Mouse (Mus musculus) kidney, postnatal 0 days (tissue): ENCODE measurements around the gene Prkn. TPM values are rescaled to one million over a fixed set of nuclear protein-coding genes. Genes with fewer than 3 reads are reported as not detected.
A peak's percentile ranks its signal among the peaks of the same experiment; 100 is the strongest.

Source experiments
- ATAC-seq: fragments of 200-750 bp; cut with Nextera tagmentation; replicated peaks from 2 replicates; pipeline ENCODE4 v1.8.0; 2017; ENCODE audit warnings: low read depth, moderate number of reproducible peaks, moderate TSS enrichment, moderate library complexity; ENCODE audit not compliant: low FRiP score
- DNase-seq: peaks from one replicate; pipeline ENCODE4 v3.0.0-alpha.2; 2016; ENCODE audit warnings: low spot score
- H3K27ac ChIP-seq: fragments of 300-500 bp; sonication (generic); 2 replicates; pipeline ENCODE4 v1.5.1; 2014; ENCODE audit warnings: mild to moderate bottlenecking
- H3K27me3 ChIP-seq: fragments of 300-500 bp; sonication (generic); 2 replicates; pipeline ENCODE4 v1.6.1; 2014; ENCODE audit warnings: low read length, mixed read lengths; ENCODE audit not compliant: insufficient read depth
- H3K36me3 ChIP-seq: fragments of 300-500 bp; sonication (generic); 2 replicates; pipeline ENCODE4 v1.6.1; 2014; ENCODE audit warnings: low read length, mixed read lengths; ENCODE audit not compliant: insufficient read depth
- H3K4me1 ChIP-seq: fragments of 300-500 bp; sonication (generic); replicated peaks from 2 replicates; pipeline ENCODE4 v1.6.1; 2014; ENCODE audit warnings: antibody characterized with exemption, low read length, mixed read lengths; ENCODE audit not compliant: insufficient read depth
- H3K4me2 ChIP-seq: fragments of 300-500 bp; sonication (generic); 2 replicates; pipeline ENCODE4 v1.6.1; 2014; ENCODE audit warnings: mild to moderate bottlenecking, low read length, moderate library complexity, mixed read lengths
- H3K4me3 ChIP-seq: fragments of 300-500 bp; sonication (generic); replicated peaks from 2 replicates; pipeline ENCODE4 v1.5.1; 2014; ENCODE audit warnings: low read depth, low read length
- H3K9ac ChIP-seq: fragments of 300-500 bp; sonication (generic); 2 replicates; pipeline ENCODE4 v1.6.1; 2014; ENCODE audit warnings: low read depth, low read length
- H3K9me3 ChIP-seq: fragments of 300-500 bp; sonication (generic); replicated peaks from 2 replicates; pipeline ENCODE4 v1.6.1; 2016; ENCODE audit warnings: low read length, inconsistent platforms, mixed read lengths
- CTCF ChIP-seq: IDR thresholded peaks from 2 replicates; pipeline ENCODE4 v1.5.1; 2016; ENCODE audit warnings: antibody characterized with exemption, low read depth, mild to moderate bottlenecking, moderate library complexity
- WGBS: fragments of 180-500 bp; shearing (Covaris S2); extraction: QIAGEN DNeasy Blood & Tissue Kit; methylation state at CpG from one replicate; pipeline ENCODE4 v1.1.7; 2014; 5-methylcytosine and 5-hydroxymethylcytosine counted together
- polyA plus RNA-seq: library from polyadenylated mRNA; unstranded; fragments of >200 nt; fragmentation: Nextera tagmentation; extraction: Ambion mirVana; gene quantifications from 2 replicates; pipeline ENCODE4 v1.2.1, GENCODE M21; 2015

The Prkn gene
- polyA plus RNA-seq, 1 experiment from 2014 or later: 3.6 TPM

DNA sequence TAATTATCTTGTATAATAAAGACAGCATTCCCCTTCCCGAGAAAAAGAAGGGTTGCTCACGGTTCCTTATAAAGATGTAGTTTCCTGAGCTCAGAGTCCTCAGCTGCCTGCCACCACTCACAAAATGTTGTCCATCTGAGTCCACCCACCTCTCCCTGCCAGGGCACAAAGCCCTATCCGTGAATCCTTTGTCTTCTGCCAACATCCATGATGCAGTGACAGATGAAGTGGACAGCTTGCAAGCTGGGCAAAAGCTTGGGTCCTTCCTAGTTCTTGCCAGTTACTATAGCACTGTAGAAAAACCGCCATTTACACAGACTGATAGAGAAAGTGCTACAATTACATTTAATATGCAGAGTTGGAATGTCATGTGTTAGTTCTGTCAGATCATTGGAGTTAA is 649.9 kb downstream of the Prkn start:
- Histone ChIP-seq H3K9me3 (no peaks in the 10 kb centered on the region), H3K36me3 (no peaks in the 10 kb centered on the region), H3K27me3 (no peaks in the 10 kb centered on the region), H3K27ac (no peak overlapping the region), H3K4me2 (no peak overlapping the region), H3K4me3 (no peak overlapping the region), H3K4me1 (no peaks in the 10 kb centered on the region), H3K9ac (no peak overlapping the region)
- no peak for ATAC-seq
- no peak for TF ChIP-seq CTCF
- no peak for DNase-seq
- 71% methylated on average over 4 of the region's 4 CpGs for WGBS

GRCm38 (mm10) chr17:11502556-11502955 is 662.4 kb downstream of the Prkn start:
- H3K36me3 ChIP-seq: no peaks in the 10 kb centered on the region
- H3K4me1 ChIP-seq: no peaks in the 10 kb centered on the region
- TF ChIP-seq CTCF: no peak
- no peak for ATAC-seq
- no peaks in the 10 kb centered on the region for H3K9me3 ChIP-seq
- no peak overlapping the region for H3K4me2 ChIP-seq
- H3K27me3 ChIP-seq: no peaks in the 10 kb centered on the region
- 89% methylated on average over 7 of the region's 7 CpGs for WGBS
- H3K9ac ChIP-seq: no peak overlapping the region
- no peak overlapping the region for H3K27ac ChIP-seq
- no peak for DNase-seq
- no peak overlapping the region for H3K4me3 ChIP-seq

DNA sequence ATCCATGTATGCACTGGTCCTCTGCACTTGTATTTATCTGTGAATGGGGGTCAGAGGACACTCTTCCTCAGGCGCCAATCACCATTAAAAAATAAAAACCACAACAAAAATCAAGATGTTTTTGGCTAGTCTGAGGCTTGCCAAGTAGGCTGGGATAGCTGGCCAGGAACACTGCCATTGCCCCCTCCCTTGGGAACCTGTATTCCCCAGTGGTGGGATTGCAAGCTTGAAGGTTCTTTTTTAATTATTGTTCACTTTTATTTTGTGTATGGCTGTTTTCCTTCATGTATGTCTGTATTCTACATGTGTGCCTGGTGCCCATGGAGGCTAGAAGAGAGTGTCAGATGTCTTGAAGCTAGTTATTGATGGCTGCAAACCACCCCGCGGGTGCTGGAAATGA is 664.3 kb downstream of the Prkn start:
- H3K4me1 ChIP-seq: no peaks in the 10 kb centered on the region
- H3K9me3 ChIP-seq: no peaks in the 10 kb centered on the region
- ATAC-seq (no peak), DNase-seq (no peak)
- no peak overlapping the region for H3K4me3 ChIP-seq
- no peak for TF ChIP-seq CTCF
- H3K4me2 ChIP-seq: no peak overlapping the region
- no peaks in the 10 kb centered on the region for H3K36me3 ChIP-seq
- no peak overlapping the region for H3K9ac ChIP-seq
- WGBS: 80% methylated on average over 3 of the region's 3 CpGs
- H3K27ac ChIP-seq: no peak overlapping the region
- H3K27me3 ChIP-seq: no peaks in the 10 kb centered on the region

DNA sequence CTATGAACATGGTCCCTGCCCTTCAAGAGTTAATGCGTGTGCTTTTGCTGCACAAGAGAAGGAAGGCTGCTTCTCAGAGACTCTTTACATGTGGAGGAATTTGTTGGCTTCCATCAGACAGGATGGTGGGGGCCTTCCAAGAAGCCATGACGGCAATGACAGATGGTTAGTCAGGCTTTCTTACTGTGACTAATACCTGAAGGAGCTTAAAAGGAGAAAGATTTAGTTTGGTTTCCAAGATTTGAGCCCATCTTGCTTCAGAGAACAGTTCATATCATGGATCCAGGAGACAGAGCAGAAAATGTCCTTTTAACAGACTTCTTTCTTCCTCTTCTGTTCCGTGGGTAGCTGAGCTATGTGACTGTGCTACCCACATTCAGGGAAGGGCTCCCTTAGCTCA is 666.9 kb downstream of the Prkn start:
- H3K36me3 ChIP-seq: no peaks in the 10 kb centered on the region
- no peak overlapping the region for H3K4me2 ChIP-seq
- no peak for TF ChIP-seq CTCF
- no peaks in the 10 kb centered on the region for H3K4me1 ChIP-seq
- ATAC-seq (no peak), DNase-seq (no peak)
- H3K9me3 ChIP-seq: no peaks in the 10 kb centered on the region
- H3K4me3 ChIP-seq: no peak overlapping the region
- whole genome bisulfite sequencing: 75% methylated on average over 3 of the region's 3 CpGs
- no peak overlapping the region for H3K9ac ChIP-seq
- H3K27me3 ChIP-seq: no peaks in the 10 kb centered on the region
- no peak overlapping the region for H3K27ac ChIP-seq

GRCm38 (mm10) chr17:11510081-11510480 is 669.9 kb downstream of the Prkn start:
- no peaks in the 10 kb centered on the region for H3K36me3 ChIP-seq
- no peak for DNase-seq
- WGBS: 71% methylated on average over 7 of the region's 7 CpGs
- no peaks in the 10 kb centered on the region for H3K4me1 ChIP-seq
- no peaks in the 10 kb centered on the region for H3K27me3 ChIP-seq
- TF ChIP-seq CTCF: no peak
- ATAC-seq: no peak
- no peak overlapping the region for H3K27ac ChIP-seq
- H3K9me3 ChIP-seq: no peaks in the 10 kb centered on the region
- H3K4me2 ChIP-seq: no peak overlapping the region
- H3K9ac ChIP-seq: no peak overlapping the region
- H3K4me3 ChIP-seq: no peak overlapping the region

- Histone ChIP-seq H3K9ac (no peak overlapping the region), H3K4me2 (no peak overlapping the region), H3K27ac (no peak overlapping the region), H3K4me3 (no peak overlapping the region), H3K4me1 (no peaks in the 10 kb centered on the region), H3K27me3 (no peaks in the 10 kb centered on the region), H3K9me3 (no peaks in the 10 kb centered on the region), H3K36me3 (no peaks in the 10 kb centered on the region)
- WGBS: 12% methylated on average over 8 of the region's 8 CpGs
- no peak for ATAC-seq
- DNase-seq: peak; percentile 81
- no peak for TF ChIP-seq CTCF
These were observed 674.0 kb downstream of the Prkn start for GRCm38 (mm10) chr17:11514032-11514761.

- Histone ChIP-seq H3K4me2 (no peak overlapping the region), H3K4me1 (no peaks in the 10 kb centered on the region), H3K9me3 (no peaks in the 10 kb centered on the region), H3K27ac (no peak overlapping the region), H3K4me3 (no peak overlapping the region), H3K27me3 (no peaks in the 10 kb centered on the region), H3K36me3 (no peaks in the 10 kb centered on the region), H3K9ac (no peak overlapping the region)
- ATAC-seq (no peak), DNase-seq (no peak)
- no peak for TF ChIP-seq CTCF
- WGBS: 94% methylated on average over 4 of the region's 4 CpGs
These were observed 675.4 kb downstream of the Prkn start for GRCm38 (mm10) chr17:11515619-11516018.
